ENCODE assay signal across 18 mouse cellular contexts in genomic region chr3:22009898-22010699, GRCm38 (mm10).
A peak's percentile ranks its signal among the peaks of the same experiment; 100 is the strongest.
DNase-seq lines count a peak whose midpoint lies in the region; ATAC-seq and TF ChIP-seq lines count a peak whose summit lies in the region.
"Had no signal": no experiment of that assay in that cellular context is flagged by ENCODE, and none has a peak within 500 bp of the region (broad histone marks: within the 10 kb centered on the region; RNA-seq: fewer than 3 reads in every experiment).

No protein-coding gene starts in this region.

- POLR2A ChIA-PET in Patski (lab: Charles Lee) = no interaction called here

- H3K9me3 ChIP-seq in lung, postnatal 0 days (ENCODE audit: low read length) = no peaks in the 10 kb centered on the region
- no peaks in the 10 kb centered on the region for H3K9me3 ChIP-seq in intestine, postnatal 0 days (ENCODE audit: control insufficient read depth)
- H3K9me3 ChIP-seq: forebrain, embryonic 13.5 days; G1E; neural tube, embryonic 13.5 days had no signal

- CTCF ChIA-PET in Patski (lab: Charles Lee) = no interaction called here

- H3K36me3 ChIP-seq in lung, postnatal 0 days (ENCODE audit: insufficient read depth, low read length) = no peaks in the 10 kb centered on the region
- no peaks in the 10 kb centered on the region for H3K36me3 ChIP-seq in intestine, postnatal 0 days (ENCODE audit: control insufficient read depth, insufficient read depth)
- H3K36me3 ChIP-seq: G1E; neural tube, embryonic 13.5 days had no signal

- no peak for DNase-seq in lung, postnatal 0 days (ENCODE audit: low spot score)
- no peak for DNase-seq in lung, postnatal 14 days
- DNase-seq in Patski (ENCODE audit: low read depth, low spot score) = no peak
- no peak for DNase-seq in gastrocnemius, postnatal 10 days
- DNase-seq in lung, postnatal 36 days = no peak
- DNase-seq in cerebellum, postnatal 14 days = no peak
- DNase-seq: heart, postnatal 4 days; layer of hippocampus, postnatal 36 days; liver; lung, embryonic 14.5 days; right cerebral cortex, postnatal 14 days; thymus, postnatal 36 days had no signal

- ATAC-seq in lung, postnatal 0 days = no peak; the same call in 1 of the 2 replicates
- ATAC-seq in Patski = peak; percentile 89
- peak; percentile 60 for ATAC-seq in intestine, postnatal 0 days
- ATAC-seq: CD4-positive, CD25-positive, alpha-beta regulatory T cell, adult 4 months; forebrain, embryonic 13.5 days; inflammation-experienced regulatory T-cells, adult 6 months had no signal

- WGBS in lung, postnatal 0 days = 72% methylated on average over 2 of the region's 2 CpGs
- 49% methylated on average over 2 of the region's 2 CpGs for WGBS in intestine, postnatal 0 days

- peaks cover 6% of the 10 kb centered on the region; the same call in 1 of the 2 replicates for H3K4me1 ChIP-seq in lung, postnatal 0 days (ENCODE audit: insufficient read depth, low read depth, low read length)
- H3K4me1 ChIP-seq in intestine, postnatal 0 days (replicated peaks; ENCODE audit: control insufficient read depth, insufficient read depth, low read length) = no peaks in the 10 kb centered on the region
- H3K4me1 ChIP-seq: forebrain, embryonic 13.5 days; neural tube, embryonic 13.5 days had no signal

- H3K27me3 ChIP-seq in lung, postnatal 0 days (replicated peaks; ENCODE audit: insufficient read depth, low read length) = no peaks in the 10 kb centered on the region
- no peaks in the 10 kb centered on the region for H3K27me3 ChIP-seq in Patski
- H3K27me3 ChIP-seq in intestine, postnatal 0 days (replicated peaks; ENCODE audit: control insufficient read depth, insufficient read depth, low read length) = no peaks in the 10 kb centered on the region
- H3K27me3 ChIP-seq: forebrain, embryonic 13.5 days; neural tube, embryonic 13.5 days had no signal

- no peak for TF ChIP-seq CTCF in lung, postnatal 0 days (IDR thresholded peaks at IDR 0.05)
- TF ChIP-seq CTCF in Patski (IDR thresholded peaks at IDR 0.05) = no peak
- no peak for TF ChIP-seq CTCF in intestine, postnatal 0 days (IDR thresholded peaks at IDR 0.05; ENCODE audit: low read depth)

- TF ChIP-seq EP300 in lung, postnatal 0 days (IDR thresholded peaks at IDR 0.05) = peak; percentile 57

- no peak overlapping the region for H3K4me2 ChIP-seq in lung, postnatal 0 days (replicated peaks; ENCODE audit: low read depth, low read length)
- no peak overlapping the region for H3K4me2 ChIP-seq in intestine, postnatal 0 days (replicated peaks; ENCODE audit: low read depth)
- H3K4me2 ChIP-seq: forebrain, embryonic 13.5 days; lung, embryonic 14.5 days; neural tube, embryonic 13.5 days had no signal

- H3K4me3 ChIP-seq in lung, postnatal 0 days (ENCODE audit: low read depth, low read length) = no peak overlapping the region
- no peak overlapping the region for H3K4me3 ChIP-seq in intestine, postnatal 0 days (ENCODE audit: low read depth, low read length)
- H3K4me3 ChIP-seq: forebrain, embryonic 13.5 days; neural tube, embryonic 13.5 days had no signal

- no peak overlapping the region for H3K27ac ChIP-seq in lung, postnatal 0 days (ENCODE audit: low read length)
- H3K27ac ChIP-seq in intestine, postnatal 0 days (ENCODE audit: low read depth, low read length) = no peak overlapping the region
- H3K27ac ChIP-seq: forebrain, embryonic 13.5 days; neural tube, embryonic 13.5 days had no signal

- in situ Hi-C loops in Patski (cut with MboI; ENCODE audit: low pct_unique_long_range_greater_than_20kb) = no loop called here

- no peak overlapping the region for H3K9ac ChIP-seq in lung, postnatal 0 days (replicated peaks; ENCODE audit: low read depth)
- no peak overlapping the region for H3K9ac ChIP-seq in intestine, postnatal 0 days (ENCODE audit: low read depth, low read length)
- H3K9ac ChIP-seq: forebrain, embryonic 13.5 days; lung, embryonic 14.5 days; neural tube, embryonic 13.5 days had no signal
